Mouse (Mus musculus): ENCODE data around the gene Tssk6. TPM values are rescaled to one million over a fixed set of nuclear protein-coding genes. Genes with fewer than 3 reads are reported as not detected.

Gene Tssk6
- polyA plus RNA-seq, 1 experiment: 0.39 TPM

- no peak for TF ChIP-seq CTCF (IDR thresholded peaks at IDR 0.05; ENCODE audit: borderline replicate concordance, insufficient read depth, low read length)
- TF ChIP-seq POLR2A (IDR thresholded peaks at IDR 0.05; ENCODE audit: low read depth, low read length): no peak
- no peak overlapping the region for H3K27ac ChIP-seq (ENCODE audit: insufficient read depth, low read length)
- H3K4me3 ChIP-seq (ENCODE audit: insufficient read depth, low read length): no peak overlapping the region
- H3K4me1 ChIP-seq (ENCODE audit: control insufficient read depth, insufficient read depth, low read length): peaks cover 4% of the 10 kb centered on the region; the same call in 1 of the 2 replicates
Measured at GRCm38 (mm10) chr8:69912478-69913074, 10.6 kb downstream of the Tssk6 start.

DNA sequence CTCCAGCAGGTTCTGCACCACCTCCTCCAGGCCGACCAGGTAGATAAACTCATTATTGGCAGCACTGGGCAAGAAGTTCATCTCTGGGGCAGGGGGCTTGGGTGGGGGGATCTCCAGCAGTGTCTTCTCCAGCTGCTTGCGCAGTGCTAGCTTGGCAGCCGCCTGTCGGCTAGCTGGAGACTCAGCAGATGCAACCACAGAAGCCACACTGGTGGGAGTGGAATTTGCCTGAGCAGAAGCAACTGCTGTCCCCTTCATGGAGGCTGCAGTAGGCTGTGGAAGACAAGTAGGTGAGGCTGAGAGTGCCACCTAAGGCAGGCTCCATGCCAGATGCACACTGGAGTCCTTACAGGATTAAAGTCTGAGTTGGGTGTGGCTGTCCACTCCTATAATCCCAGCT, 12.5 kb downstream of the Tssk6 start:
- no peak overlapping the region for H3K27ac ChIP-seq (ENCODE audit: insufficient read depth, low read length)
- no peak for TF ChIP-seq POLR2A (IDR thresholded peaks at IDR 0.05; ENCODE audit: low read depth, low read length)
- no peak for TF ChIP-seq CTCF (IDR thresholded peaks at IDR 0.05; ENCODE audit: borderline replicate concordance, insufficient read depth, low read length)
- no peaks in the 10 kb centered on the region for H3K4me1 ChIP-seq (ENCODE audit: control insufficient read depth, insufficient read depth, low read length)
- H3K4me3 ChIP-seq (ENCODE audit: insufficient read depth, low read length): no peak overlapping the region

- Histone ChIP-seq H3K4me3 (ENCODE audit: insufficient read depth, low read length) (no peak overlapping the region), H3K4me1 (ENCODE audit: control insufficient read depth, insufficient read depth, low read length) (peaks cover 8% of the 10 kb centered on the region), H3K27ac (ENCODE audit: insufficient read depth, low read length) (no peak overlapping the region)
- no peak for TF ChIP-seq CTCF (IDR thresholded peaks at IDR 0.05; ENCODE audit: borderline replicate concordance, insufficient read depth, low read length)
- TF ChIP-seq POLR2A (IDR thresholded peaks at IDR 0.05; ENCODE audit: low read depth, low read length): no peak
Measured at GRCm38 (mm10) chr8:69915748-69916147, 13.8 kb downstream of the Tssk6 start.

DNA sequence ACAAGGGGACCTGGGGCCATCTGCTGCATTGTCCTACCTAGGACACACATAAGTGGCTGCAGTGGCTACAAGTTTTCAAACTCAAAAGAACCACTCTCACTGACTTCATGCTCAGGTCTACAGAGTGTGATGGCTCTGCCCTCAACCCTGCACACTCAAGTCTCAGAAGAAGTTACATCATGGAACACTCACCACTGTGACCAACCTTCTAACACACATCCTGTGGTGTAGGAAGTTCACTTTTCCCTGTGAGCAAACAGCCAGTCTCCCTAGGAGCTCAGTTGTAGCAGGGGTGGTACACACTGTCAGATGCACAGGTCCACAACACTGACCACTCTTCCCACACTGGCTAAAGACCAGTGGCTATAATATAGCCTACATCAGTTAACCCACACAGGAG, 16.5 kb downstream of the Tssk6 start:
- H3K4me1 ChIP-seq (ENCODE audit: control insufficient read depth, insufficient read depth, low read length): peaks cover 13% of the 10 kb centered on the region
- TF ChIP-seq CTCF (IDR thresholded peaks at IDR 0.05; ENCODE audit: borderline replicate concordance, insufficient read depth, low read length) (no peak), POLR2A (IDR thresholded peaks at IDR 0.05; ENCODE audit: low read depth, low read length) (no peak)
- H3K4me3 ChIP-seq (ENCODE audit: insufficient read depth, low read length): no peak overlapping the region
- H3K27ac ChIP-seq (ENCODE audit: insufficient read depth, low read length): no peak overlapping the region

DNA sequence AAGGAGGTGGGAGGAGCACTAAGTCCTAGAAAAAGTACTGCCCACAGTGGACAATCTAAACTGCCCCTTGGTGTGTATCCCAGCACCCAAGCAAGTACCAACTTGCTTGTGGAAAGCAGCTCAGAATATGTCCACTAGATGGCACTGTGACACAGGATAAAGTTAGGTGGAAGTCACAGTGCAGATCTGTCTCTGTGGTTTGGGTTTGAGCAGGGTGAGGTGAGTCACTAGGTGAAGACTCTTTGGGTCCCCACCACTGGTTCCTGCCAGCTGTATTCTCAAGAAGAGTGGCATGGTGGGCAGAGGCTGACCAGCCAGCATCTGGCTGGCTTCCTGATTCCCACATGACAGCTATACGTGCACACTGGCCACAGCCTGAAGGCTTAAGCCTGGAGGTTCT, 17.0 kb downstream of the Tssk6 start:
- TF ChIP-seq CTCF (IDR thresholded peaks at IDR 0.05; ENCODE audit: borderline replicate concordance, insufficient read depth, low read length) (no peak), POLR2A (IDR thresholded peaks at IDR 0.05; ENCODE audit: low read depth, low read length) (no peak)
- Histone ChIP-seq H3K4me3 (ENCODE audit: insufficient read depth, low read length) (no peak overlapping the region), H3K27ac (ENCODE audit: insufficient read depth, low read length) (peak overlapping the region; percentile 1; the same call in 1 of the 2 replicates), H3K4me1 (ENCODE audit: control insufficient read depth, insufficient read depth, low read length) (peaks cover 16% of the 10 kb centered on the region)

- TF ChIP-seq CTCF (IDR thresholded peaks at IDR 0.05; ENCODE audit: borderline replicate concordance, insufficient read depth, low read length) (no peak), POLR2A (IDR thresholded peaks at IDR 0.05; ENCODE audit: low read depth, low read length) (no peak)
- Histone ChIP-seq H3K4me1 (ENCODE audit: control insufficient read depth, insufficient read depth, low read length) (peaks cover 16% of the 10 kb centered on the region), H3K4me3 (ENCODE audit: insufficient read depth, low read length) (no peak overlapping the region), H3K27ac (ENCODE audit: insufficient read depth, low read length) (peak overlapping the region; percentile 53)
Measured at GRCm38 (mm10) chr8:69919876-69920662, 18.1 kb downstream of the Tssk6 start.

DNA sequence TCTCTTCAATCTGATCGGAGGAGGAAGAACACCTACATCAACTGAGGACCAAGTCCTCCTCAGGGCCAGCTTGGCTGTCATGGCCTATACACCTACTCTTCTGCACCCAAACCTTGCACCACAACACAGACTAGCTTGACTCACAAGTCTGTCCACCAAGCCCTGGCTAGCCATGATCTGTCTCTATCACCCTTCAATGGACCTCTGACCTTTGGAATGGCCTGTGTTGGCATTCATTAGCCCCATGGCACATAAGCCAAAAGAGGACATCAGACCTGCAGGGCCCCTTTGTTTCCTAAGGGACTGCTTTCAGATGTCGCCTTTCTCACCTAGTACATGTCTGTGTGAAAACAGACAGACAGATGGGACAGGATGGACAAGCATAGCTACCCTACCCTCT, 19.2 kb downstream of the Tssk6 start:
- Histone ChIP-seq H3K4me1 (ENCODE audit: control insufficient read depth, insufficient read depth, low read length) (peaks cover 16% of the 10 kb centered on the region), H3K27ac (ENCODE audit: insufficient read depth, low read length) (no peak overlapping the region), H3K4me3 (ENCODE audit: insufficient read depth, low read length) (no peak overlapping the region)
- no peak for TF ChIP-seq POLR2A (IDR thresholded peaks at IDR 0.05; ENCODE audit: low read depth, low read length)
- no peak for TF ChIP-seq CTCF (IDR thresholded peaks at IDR 0.05; ENCODE audit: borderline replicate concordance, insufficient read depth, low read length)

DNA sequence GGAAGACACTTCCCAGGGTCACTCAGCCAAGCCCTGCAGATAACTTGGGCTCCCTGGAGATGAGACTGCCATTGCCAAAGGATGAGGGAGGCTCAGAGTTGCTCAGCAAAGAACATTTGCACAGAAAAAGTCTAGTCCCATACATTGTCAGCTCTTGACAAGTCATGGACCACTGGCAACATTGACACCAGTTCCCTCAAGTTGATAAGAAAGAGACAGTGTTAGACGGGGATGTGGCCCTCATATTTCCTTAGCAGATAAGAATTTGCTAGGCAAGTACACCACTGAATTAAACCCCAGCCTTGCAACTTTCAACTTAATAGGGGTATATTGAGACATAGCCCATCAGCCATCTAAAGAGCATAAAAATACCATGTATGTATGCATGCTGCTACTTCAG, 22.0 kb downstream of the Tssk6 start:
- TF ChIP-seq POLR2A (IDR thresholded peaks at IDR 0.05; ENCODE audit: low read depth, low read length): no peak
- no peak for TF ChIP-seq CTCF (IDR thresholded peaks at IDR 0.05; ENCODE audit: borderline replicate concordance, insufficient read depth, low read length)
- H3K27ac ChIP-seq (ENCODE audit: insufficient read depth, low read length): no peak overlapping the region
- no peak overlapping the region for H3K4me3 ChIP-seq (ENCODE audit: insufficient read depth, low read length)
- H3K4me1 ChIP-seq (ENCODE audit: control insufficient read depth, insufficient read depth, low read length): peaks cover 16% of the 10 kb centered on the region

DNA sequence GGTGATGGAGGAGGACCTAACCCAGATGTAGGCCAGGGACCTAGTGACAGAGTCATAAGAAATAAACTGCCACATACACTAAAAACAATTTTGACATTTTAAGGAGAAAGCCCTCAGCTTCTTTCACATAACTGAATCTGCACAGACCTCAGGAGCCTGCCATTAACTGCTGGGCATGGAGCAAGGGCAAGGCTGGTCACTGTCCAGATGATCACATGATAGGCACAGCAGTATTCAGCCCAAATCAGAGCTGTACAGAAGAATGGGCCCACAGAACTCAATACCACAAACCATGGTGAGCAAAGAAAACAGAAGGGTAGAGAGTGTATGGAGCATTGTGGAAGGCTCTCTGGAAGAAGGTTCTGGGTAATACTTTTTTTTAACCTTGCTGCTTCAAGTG, 24.9 kb downstream of the Tssk6 start:
- Histone ChIP-seq H3K27ac (ENCODE audit: insufficient read depth, low read length) (no peak overlapping the region), H3K4me3 (ENCODE audit: insufficient read depth, low read length) (no peak overlapping the region), H3K4me1 (ENCODE audit: control insufficient read depth, insufficient read depth, low read length) (peaks cover 4% of the 10 kb centered on the region; the same call in 1 of the 2 replicates)
- TF ChIP-seq POLR2A (IDR thresholded peaks at IDR 0.05; ENCODE audit: low read depth, low read length) (no peak), CTCF (IDR thresholded peaks at IDR 0.05; ENCODE audit: borderline replicate concordance, insufficient read depth, low read length) (no peak)

GRCm38 (mm10) chr8:69933811-69934210, 31.8 kb downstream of the Tssk6 start:
- TF ChIP-seq POLR2A (IDR thresholded peaks at IDR 0.05; ENCODE audit: low read depth, low read length): no peak
- no peak for TF ChIP-seq CTCF (IDR thresholded peaks at IDR 0.05; ENCODE audit: borderline replicate concordance, insufficient read depth, low read length)
- peaks cover 12% of the 10 kb centered on the region for H3K4me1 ChIP-seq (ENCODE audit: control insufficient read depth, insufficient read depth, low read length)
- H3K4me3 ChIP-seq (ENCODE audit: insufficient read depth, low read length): no peak overlapping the region
- no peak overlapping the region for H3K27ac ChIP-seq (ENCODE audit: insufficient read depth, low read length)

Data from embryonic fibroblast, embryonic 13.5 days (primary cell).